Mouse (Mus musculus) heart, embryonic 16.5 days (tissue): ENCODE measurements around the gene Bmp6. TPM values are rescaled to one million over a fixed set of nuclear protein-coding genes. Genes with fewer than 3 reads are reported as not detected.

Experiments
- ATAC-seq: fragments of 200-750 bp; cut with Nextera tagmentation; replicated peaks from 2 replicates; pipeline ENCODE4 v1.8.0; 2017; ENCODE audit warnings: moderate number of reproducible peaks; ENCODE audit not compliant: insufficient read depth, low FRiP score; ENCODE audit errors: extremely low read depth
- H3K27ac ChIP-seq: fragments of 300-500 bp; sonication (generic); 2 replicates; pipeline ENCODE4 v1.5.1; 2014; ENCODE audit warnings: mild to moderate bottlenecking, low read length, control low read depth, moderate library complexity
- H3K27me3 ChIP-seq: fragments of 300-500 bp; sonication (generic); 2 replicates; pipeline ENCODE4 v1.6.1; 2014; ENCODE audit warnings: low read length, mixed read lengths; ENCODE audit not compliant: control insufficient read depth, insufficient read depth
- H3K36me3 ChIP-seq: fragments of 300-500 bp; sonication (generic); 2 replicates; pipeline ENCODE4 v1.6.1; 2014; ENCODE audit not compliant: control insufficient read depth, insufficient read depth
- H3K4me1 ChIP-seq: fragments of 300-500 bp; sonication (generic); 2 replicates; pipeline ENCODE4 v1.6.1; 2014; ENCODE audit warnings: low read length, mixed read lengths; ENCODE audit not compliant: control insufficient read depth, insufficient read depth
- H3K4me2 ChIP-seq: fragments of 300-500 bp; sonication (generic); 2 replicates; pipeline ENCODE4 v1.6.1; 2014; ENCODE audit warnings: low read depth, mild to moderate bottlenecking, control low read depth, low read length
- H3K4me3 ChIP-seq: fragments of 300-500 bp; sonication (generic); 2 replicates; pipeline ENCODE4 v1.5.1; 2014; ENCODE audit warnings: mild to moderate bottlenecking, control low read depth, low read length
- H3K9ac ChIP-seq: fragments of 300-500 bp; sonication (generic); 2 replicates; pipeline ENCODE4 v1.6.1; 2014; ENCODE audit warnings: low read length, control low read depth
- H3K9me3 ChIP-seq: fragments of 300-500 bp; sonication (generic); replicated peaks from 2 replicates; pipeline ENCODE4 v1.6.1; 2016; ENCODE audit warnings: low read length; ENCODE audit not compliant: control insufficient read depth
- WGBS: fragments of 180-500 bp; shearing (Covaris S2); extraction: QIAGEN DNeasy Blood & Tissue Kit; methylation state at CpG from one replicate; pipeline ENCODE4 v1.1.7; 2014; 5-methylcytosine and 5-hydroxymethylcytosine counted together
- polyA plus RNA-seq: library from polyadenylated mRNA; unstranded; fragments of >200 nt; fragmentation: Nextera tagmentation; extraction: Ambion mirVana; gene quantifications from 2 replicates; pipeline ENCODE4 v1.2.1, GENCODE M21; 2015

Gene Bmp6
- polyA plus RNA-seq, result 2.5 TPM in 2 replicates

DNA sequence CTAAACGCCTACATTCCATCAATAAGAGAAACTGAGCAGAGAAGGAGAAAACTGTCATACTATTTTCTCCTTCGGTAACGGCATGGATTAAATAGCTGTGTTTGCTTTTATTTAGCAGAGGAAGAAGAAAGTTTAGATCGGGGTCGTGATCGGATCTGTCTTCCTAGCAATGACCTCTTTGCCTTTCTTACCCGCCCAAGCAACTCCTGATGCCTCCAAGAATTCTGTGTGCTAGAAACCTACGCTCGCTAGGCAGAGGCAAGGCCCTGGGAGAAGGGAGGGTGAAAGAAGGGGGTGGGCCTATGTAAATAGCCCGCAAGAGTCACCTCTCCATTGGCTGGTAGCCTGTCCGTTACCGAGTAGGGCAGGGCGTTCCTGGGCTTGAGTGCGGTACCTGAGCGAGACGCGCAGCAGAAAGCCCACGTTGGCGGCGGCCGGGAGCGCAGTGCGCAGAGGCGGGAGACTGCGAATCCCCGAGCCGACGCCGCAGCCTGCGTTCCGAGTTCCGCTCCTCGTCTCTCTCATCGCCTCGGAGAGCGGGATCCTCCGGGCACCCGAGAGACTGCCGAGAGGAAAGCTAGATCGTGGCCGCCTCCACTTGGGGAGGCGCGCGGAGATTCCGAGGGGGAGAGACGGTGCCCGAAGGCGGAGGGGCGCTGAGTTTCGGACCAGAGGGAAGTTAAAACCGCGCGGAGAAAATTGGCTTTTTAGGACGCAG lies at the start of gene Bmp6:
Gene Bmp6, plus strand, starts transcription at position 395 of the 718 bp plus-strand sequence.
- Histone ChIP-seq H3K9me3 (no peaks in the 10 kb centered on the region), H3K9ac (peak within 1 kb of the TSS; percentile 46), H3K36me3 (no peaks in the 10 kb centered on the region), H3K27me3 (peaks cover 36% of the 10 kb centered on the region), H3K4me1 (peaks cover 24% of the 10 kb centered on the region), H3K27ac (no peak within 1 kb of the TSS), H3K4me2 (peak within 1 kb of the TSS; percentile 77), H3K4me3 (peak within 1 kb of the TSS; percentile 57)
- peak; percentile 94 for ATAC-seq
- WGBS, result 3% methylated on average over 54 of the region's 54 CpGs

DNA sequence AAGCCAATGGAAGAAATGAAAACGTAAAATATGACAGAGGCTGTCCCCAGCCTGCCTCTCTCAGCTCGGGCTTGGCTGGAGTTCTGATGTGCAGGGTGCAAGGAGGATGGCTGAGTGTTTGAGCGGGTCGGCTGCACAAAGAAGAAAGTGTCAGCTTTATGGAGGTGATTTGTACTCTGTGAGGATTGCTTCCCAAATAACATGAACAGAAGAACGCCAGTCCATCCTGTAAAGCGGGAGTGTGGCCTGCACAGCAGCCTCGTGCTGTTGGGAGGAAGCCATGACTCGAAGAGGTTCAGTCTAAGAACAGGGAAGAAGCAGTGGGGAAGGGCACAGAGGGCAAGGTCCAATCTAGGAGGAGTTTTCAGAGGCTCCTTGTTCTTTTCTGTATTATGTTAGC lies 48.7 kb upstream of the Bmp6 start:
- H3K27ac ChIP-seq, result no peak overlapping the region
- H3K4me3 ChIP-seq, result no peak overlapping the region
- H3K36me3 ChIP-seq, result no peaks in the 10 kb centered on the region
- no peaks in the 10 kb centered on the region for H3K27me3 ChIP-seq
- 58% methylated on average over 8 of the region's 8 CpGs for WGBS
- H3K4me2 ChIP-seq, result no peak overlapping the region
- no peak for ATAC-seq
- H3K9me3 ChIP-seq, result peaks cover 4% of the 10 kb centered on the region; the same call in 1 of the 2 replicates
- H3K4me1 ChIP-seq, result no peaks in the 10 kb centered on the region
- H3K9ac ChIP-seq, result no peak overlapping the region

DNA sequence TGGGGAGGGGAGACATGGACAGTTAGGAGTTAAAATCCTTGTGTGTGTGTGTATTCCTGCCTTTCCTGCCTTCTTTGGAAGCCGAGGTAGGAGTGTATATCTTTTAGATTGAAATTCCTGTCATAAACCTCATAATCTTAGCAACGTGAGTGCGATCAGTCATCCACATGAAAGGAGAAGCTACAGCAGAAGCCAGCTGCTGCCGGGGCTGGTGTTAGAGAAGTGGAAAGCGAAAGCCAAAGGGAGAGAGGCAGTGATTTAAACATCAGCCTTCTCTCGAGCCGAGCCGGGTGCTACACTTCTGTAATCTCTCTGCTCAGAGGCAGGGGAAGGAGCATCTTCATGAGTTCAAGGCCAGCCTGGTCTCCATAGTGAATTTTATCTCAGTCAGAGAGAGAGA lies 48.3 kb upstream of the Bmp6 start:
- no peak for ATAC-seq

DNA sequence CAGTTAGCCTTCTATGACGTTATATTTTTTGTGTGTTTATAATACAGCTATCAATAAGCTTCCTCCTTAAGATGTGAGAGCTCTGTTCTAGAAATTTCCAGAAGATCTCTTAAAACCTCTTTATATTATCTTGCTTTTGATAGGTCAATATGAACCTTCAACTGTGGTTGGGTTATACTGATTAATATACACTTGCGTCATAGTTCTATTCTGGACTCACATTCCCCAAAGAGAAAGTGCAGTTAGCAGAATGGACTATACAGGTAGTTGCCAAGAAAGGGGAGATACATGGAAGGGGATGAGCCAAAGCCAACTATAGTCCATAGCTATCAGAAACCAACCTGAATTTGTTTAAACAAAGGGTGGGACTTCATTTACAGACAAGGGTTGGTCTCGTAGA lies 33.8 kb upstream of the Bmp6 start:
- ATAC-seq, result no peak
- Histone ChIP-seq H3K9me3 (no peaks in the 10 kb centered on the region), H3K9ac (no peak overlapping the region), H3K4me2 (no peak overlapping the region), H3K4me1 (no peaks in the 10 kb centered on the region), H3K36me3 (no peaks in the 10 kb centered on the region), H3K27me3 (no peaks in the 10 kb centered on the region), H3K4me3 (no peak overlapping the region), H3K27ac (no peak overlapping the region)
- WGBS, result 82% methylated on average over 3 of the region's 3 CpGs

More for the DNA sequence above, 48.3 kb upstream of the Bmp6 start:
- Histone ChIP-seq H3K27me3 (no peaks in the 10 kb centered on the region), H3K4me3 (no peak overlapping the region), H3K4me2 (no peak overlapping the region), H3K36me3 (no peaks in the 10 kb centered on the region), H3K27ac (no peak overlapping the region), H3K9me3 (peaks cover 4% of the 10 kb centered on the region; the same call in 1 of the 2 replicates), H3K4me1 (no peaks in the 10 kb centered on the region), H3K9ac (no peak overlapping the region)
- WGBS, result 39% methylated on average over 8 of the region's 8 CpGs

DNA sequence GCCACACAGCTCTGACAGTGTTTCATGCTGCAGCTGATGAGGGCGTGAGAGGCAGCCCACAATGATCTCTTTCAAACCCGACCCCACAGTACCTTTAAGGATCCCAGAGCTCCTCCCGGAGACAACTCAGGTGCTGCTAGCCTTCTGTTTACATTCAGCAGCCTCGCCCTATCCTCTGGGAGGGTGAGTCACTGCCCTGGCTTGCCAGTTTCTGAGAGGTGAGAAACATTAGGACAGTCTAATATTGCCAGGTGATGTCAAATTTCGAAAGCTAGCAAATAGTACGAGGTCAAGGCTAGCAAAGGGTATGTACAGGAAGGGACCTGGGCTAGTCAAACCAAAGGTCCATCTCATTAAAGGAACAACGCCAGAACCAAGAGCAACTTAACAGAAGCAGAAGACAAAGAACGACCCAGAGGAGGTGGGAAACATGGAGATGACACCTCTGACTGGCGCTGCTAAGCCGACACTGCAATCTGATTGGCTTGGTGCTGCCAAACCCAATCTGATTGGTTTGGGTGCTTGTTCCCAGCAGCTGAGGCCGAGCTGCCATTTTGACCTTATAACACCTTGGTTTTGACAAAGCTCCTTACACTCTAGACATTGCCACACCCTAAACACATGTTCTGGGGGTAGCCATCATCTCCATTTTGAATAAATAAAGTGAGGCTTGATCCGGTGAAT lies 32.4 kb upstream of the Bmp6 start:
- 77% methylated on average over 12 of the region's 12 CpGs for WGBS
- Histone ChIP-seq H3K4me2 (no peak overlapping the region), H3K9ac (no peak overlapping the region), H3K27me3 (no peaks in the 10 kb centered on the region), H3K9me3 (no peaks in the 10 kb centered on the region), H3K36me3 (no peaks in the 10 kb centered on the region), H3K4me3 (no peak overlapping the region), H3K4me1 (no peaks in the 10 kb centered on the region), H3K27ac (no peak overlapping the region)
- ATAC-seq, result no peak

DNA sequence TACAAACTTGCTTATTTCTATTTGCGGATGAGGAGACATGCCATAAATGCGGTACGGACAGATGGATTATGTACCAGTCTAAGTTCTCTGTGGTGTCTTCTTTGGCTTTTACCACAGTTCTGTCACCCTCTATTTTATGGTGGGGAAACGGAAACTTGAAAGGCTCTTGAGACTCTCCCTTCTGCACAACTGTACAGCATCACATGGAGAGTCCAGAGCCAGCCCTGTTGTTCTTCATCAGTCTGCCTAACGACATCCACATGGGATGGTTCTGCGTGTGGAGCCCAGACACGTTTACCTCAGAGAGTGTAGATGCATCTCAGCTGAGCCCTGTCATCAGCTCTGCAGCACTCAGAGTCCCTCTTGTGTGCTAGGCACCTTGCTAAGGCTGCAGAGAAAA lies 30.3 kb upstream of the Bmp6 start:
- 57% methylated on average over 7 of the region's 7 CpGs for WGBS
- no peak for ATAC-seq
- H3K27me3 ChIP-seq, result no peaks in the 10 kb centered on the region
- H3K4me1 ChIP-seq, result no peaks in the 10 kb centered on the region
- no peak overlapping the region for H3K9ac ChIP-seq
- H3K4me2 ChIP-seq, result no peak overlapping the region
- no peaks in the 10 kb centered on the region for H3K36me3 ChIP-seq
- H3K27ac ChIP-seq, result no peak overlapping the region
- H3K4me3 ChIP-seq, result no peak overlapping the region
- no peaks in the 10 kb centered on the region for H3K9me3 ChIP-seq

- H3K4me3 ChIP-seq, result no peak overlapping the region
- H3K4me2 ChIP-seq, result no peak overlapping the region
- H3K4me1 ChIP-seq, result no peaks in the 10 kb centered on the region
- 91% methylated on average over 1 of the region's 1 CpGs for WGBS
- no peak for ATAC-seq
- H3K9ac ChIP-seq, result no peak overlapping the region
- H3K36me3 ChIP-seq, result no peaks in the 10 kb centered on the region
- H3K9me3 ChIP-seq, result no peaks in the 10 kb centered on the region
- H3K27ac ChIP-seq, result no peak overlapping the region
- no peaks in the 10 kb centered on the region for H3K27me3 ChIP-seq
Observed at GRCm38 (mm10) chr13:38318418-38318817, 26.5 kb upstream of the Bmp6 start.

DNA sequence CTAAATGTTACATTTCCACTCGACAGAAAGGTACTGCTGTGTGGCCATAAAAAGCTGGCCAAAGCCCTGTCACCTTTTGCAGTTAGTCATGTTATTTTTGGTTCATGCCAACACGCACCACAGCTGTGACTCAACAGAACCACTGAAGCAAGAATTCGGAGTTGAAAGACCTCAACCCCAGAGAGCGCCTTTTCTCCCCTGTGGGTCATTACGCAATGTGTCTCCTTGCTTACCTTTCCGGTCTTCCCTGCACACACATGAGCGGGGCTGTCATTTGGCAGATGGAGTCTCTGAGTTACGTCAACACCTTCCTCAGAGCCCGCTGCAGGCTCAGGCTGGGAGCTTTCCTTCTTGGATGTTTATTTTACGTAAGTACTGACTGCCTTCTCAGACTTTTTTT lies 24.6 kb upstream of the Bmp6 start:
- ATAC-seq, result no peak
- 20% methylated on average over 10 of the region's 10 CpGs for WGBS

DNA sequence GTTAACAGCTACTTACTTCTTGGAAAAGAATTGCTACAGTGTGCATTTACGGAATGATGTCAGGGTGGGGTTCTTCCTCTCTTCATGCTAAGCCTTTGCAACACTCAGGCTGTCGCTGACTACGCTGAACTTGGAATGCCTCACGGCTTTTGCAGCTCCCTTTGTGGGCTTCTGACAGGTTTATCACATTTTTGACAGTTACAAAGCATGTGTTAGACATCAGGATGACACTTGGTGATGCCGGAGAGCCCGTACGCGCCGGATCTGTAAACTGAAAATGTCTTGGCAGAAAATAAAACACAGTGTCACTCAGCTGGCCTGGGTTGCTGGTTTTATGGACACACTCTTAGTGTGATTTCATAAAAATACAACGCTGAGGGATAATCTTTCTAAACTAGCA lies 20.5 kb upstream of the Bmp6 start:
- Histone ChIP-seq H3K4me1 (peaks cover 4% of the 10 kb centered on the region), H3K27ac (no peak overlapping the region), H3K9ac (no peak overlapping the region)

More for the DNA sequence above, 24.6 kb upstream of the Bmp6 start:
- no peak overlapping the region for H3K27ac ChIP-seq
- no peaks in the 10 kb centered on the region for H3K9me3 ChIP-seq
- H3K36me3 ChIP-seq, result no peaks in the 10 kb centered on the region
- H3K4me2 ChIP-seq, result peak overlapping the region; percentile 22; the same call in 1 of the 2 replicates
- no peak overlapping the region for H3K9ac ChIP-seq
- H3K27me3 ChIP-seq, result no peaks in the 10 kb centered on the region
- no peak overlapping the region for H3K4me3 ChIP-seq
- peaks cover 4% of the 10 kb centered on the region for H3K4me1 ChIP-seq

More for the DNA sequence above, 20.5 kb upstream of the Bmp6 start:
- Histone ChIP-seq H3K9me3 (no peaks in the 10 kb centered on the region), H3K27me3 (no peaks in the 10 kb centered on the region), H3K4me2 (peak overlapping the region; percentile 50), H3K36me3 (no peaks in the 10 kb centered on the region), H3K4me3 (peak overlapping the region; percentile 9)
- 10% methylated on average over 10 of the region's 10 CpGs for WGBS
- ATAC-seq, result peak; percentile 75
